Mouse (Mus musculus): ENCODE measurements around the gene Heg1. TPM values are rescaled to one million over a fixed set of nuclear protein-coding genes. Genes with fewer than 3 reads are reported as not detected.

Gene Heg1
- total RNA-seq, 2 experiments from 2014 or later: 25.0 to 25.2 TPM

GRCm38 (mm10) chr16:33676347-33677312, 7.5 kb upstream of the Heg1 start:
- DNase-seq (ENCODE audit: low spot score in 2 of 2): no peak

- no peak for DNase-seq (ENCODE audit: low spot score in 2 of 2)
Observed at GRCm38 (mm10) chr16:33677313-33677690, 6.9 kb upstream of the Heg1 start.

- DNase-seq (ENCODE audit: low spot score in 2 of 2): no peak
Observed at GRCm38 (mm10) chr16:33677901-33678300, 6.3 kb upstream of the Heg1 start.

- no peak for DNase-seq (ENCODE audit: low spot score in 2 of 2)
Observed at GRCm38 (mm10) chr16:33680271-33680670, 3.9 kb upstream of the Heg1 start.

- no peak for DNase-seq (ENCODE audit: low spot score in 2 of 2)
Observed at GRCm38 (mm10) chr16:33680816-33681215, 3.4 kb upstream of the Heg1 start.

- DNase-seq (ENCODE audit: low spot score in 2 of 2): no peak
Observed at GRCm38 (mm10) chr16:33681661-33682060, 2.5 kb upstream of the Heg1 start.

- DNase-seq (ENCODE audit: low spot score in 2 of 2): no peak
Observed at GRCm38 (mm10) chr16:33682651-33683050, 1.5 kb upstream of the Heg1 start.

- no peak for DNase-seq (ENCODE audit: low spot score in 2 of 2)
Observed at GRCm38 (mm10) chr16:33683206-33684161, 686 bp upstream of the Heg1 start.

- DNase-seq (ENCODE audit: low spot score in 2 of 2): no peak
Observed at GRCm38 (mm10) chr16:33684703-33685701, 832 bp downstream of the Heg1 start.

- no peak for DNase-seq (ENCODE audit: low spot score in 2 of 2)
Observed at GRCm38 (mm10) chr16:33686056-33686455, 1.9 kb downstream of the Heg1 start.

- DNase-seq (ENCODE audit: low spot score in 2 of 2): no peak
Observed at GRCm38 (mm10) chr16:33687724-33688123, 3.6 kb downstream of the Heg1 start.

- no peak for DNase-seq (ENCODE audit: low spot score in 2 of 2)
Observed at GRCm38 (mm10) chr16:33690975-33691747, 7.0 kb downstream of the Heg1 start.

GRCm38 (mm10) chr16:33693553-33693952, 9.4 kb downstream of the Heg1 start:
- DNase-seq (ENCODE audit: low spot score in 2 of 2): no peak

GRCm38 (mm10) chr16:33696811-33697575, 12.8 kb downstream of the Heg1 start:
- no peak for DNase-seq (ENCODE audit: low spot score in 2 of 2)

- no peak for DNase-seq (ENCODE audit: low spot score in 2 of 2)
Observed at GRCm38 (mm10) chr16:33697576-33698276, 13.6 kb downstream of the Heg1 start.

GRCm38 (mm10) chr16:33698277-33698790, 14.2 kb downstream of the Heg1 start:
- no peak for DNase-seq (ENCODE audit: low spot score in 2 of 2)

GRCm38 (mm10) chr16:33700584-33700983, 16.4 kb downstream of the Heg1 start:
- DNase-seq (ENCODE audit: low spot score in 2 of 2): no peak

GRCm38 (mm10) chr16:33701872-33702271, 17.7 kb downstream of the Heg1 start:
- DNase-seq (ENCODE audit: low spot score in 2 of 2): no peak

Measured in left cerebral cortex, adult 18-20 months (tissue).